Mouse (Mus musculus): ENCODE results near the gene Col26a1.

- no peak for TF ChIP-seq POLR2A (IDR thresholded peaks at IDR 0.05; ENCODE audit: insufficient read length, low read depth)
- TF ChIP-seq E2F4 (IDR thresholded peaks at IDR 0.05; ENCODE audit: insufficient read depth), result no peak
- TF ChIP-seq MAX (IDR thresholded peaks at IDR 0.05; ENCODE audit: low read depth), result no peak
- no peak for TF ChIP-seq USF1 (IDR thresholded peaks at IDR 0.05; ENCODE audit: low read depth)
- no peak for TF ChIP-seq TCF12 (IDR thresholded peaks at IDR 0.05; ENCODE audit: insufficient read depth, poor library complexity, severe bottlenecking)
- TF ChIP-seq MYOD1 (IDR thresholded peaks at IDR 0.05; ENCODE audit: control insufficient read depth in 1 of 3, insufficient read length in 2 of 3, low read depth in 2 of 3), result no peak
- no peak for TF ChIP-seq CEBPB (IDR thresholded peaks at IDR 0.05; ENCODE audit: insufficient read depth, poor library complexity, severe bottlenecking)
- no peak for TF ChIP-seq POLR2AphosphoS2 (IDR thresholded peaks at IDR 0.05; ENCODE audit: insufficient read length, low read depth)
- TF ChIP-seq REST (IDR thresholded peaks at IDR 0.05; ENCODE audit: insufficient read depth, insufficient read length), result no peak
Observed at GRCm38 (mm10) chr5:136705532-136705931, 177.5 kb downstream of the Col26a1 start.

Measured in myocyte (in vitro differentiated cells).